Mouse (Mus musculus) intestine, postnatal 0 days (tissue): ENCODE results near the gene Dxo. TPM values are rescaled to one million over a fixed set of nuclear protein-coding genes. Genes with fewer than 3 reads are reported as not detected.

Experiments
- ATAC-seq: fragments of 200-750 bp; cut with Nextera tagmentation; 2 replicates; pipeline ENCODE4 v1.8.0; 2017; ENCODE audit warnings: mild to moderate bottlenecking, moderate TSS enrichment, moderate library complexity
- H3K27ac ChIP-seq: fragments of 300-500 bp; sonication (generic); 2 replicates; pipeline ENCODE4 v1.5.1; 2014; ENCODE audit warnings: mild to moderate bottlenecking, low read depth, low read length, moderate library complexity
- H3K27me3 ChIP-seq: fragments of 300-500 bp; sonication (generic); replicated peaks from 2 replicates; pipeline ENCODE4 v1.6.1; 2014; ENCODE audit warnings: low read length, mixed read lengths; ENCODE audit not compliant: control insufficient read depth, insufficient read depth
- H3K36me3 ChIP-seq: fragments of 300-500 bp; sonication (generic); 2 replicates; pipeline ENCODE4 v1.6.1; 2014; ENCODE audit warnings: mild to moderate bottlenecking, moderate library complexity; ENCODE audit not compliant: control insufficient read depth, insufficient read depth
- H3K4me1 ChIP-seq: fragments of 300-500 bp; sonication (generic); replicated peaks from 2 replicates; pipeline ENCODE4 v1.6.1; 2014; ENCODE audit warnings: antibody characterized with exemption, low read length, mixed read lengths; ENCODE audit not compliant: control insufficient read depth, insufficient read depth
- H3K4me2 ChIP-seq: fragments of 300-500 bp; sonication (generic); replicated peaks from 2 replicates; pipeline ENCODE4 v1.6.1; 2014; ENCODE audit warnings: low read depth, mild to moderate bottlenecking, moderate library complexity
- H3K4me3 ChIP-seq: fragments of 300-500 bp; sonication (generic); 2 replicates; pipeline ENCODE4 v1.5.1; 2014; ENCODE audit warnings: low read depth, low read length
- H3K9ac ChIP-seq: fragments of 300-500 bp; sonication (generic); 2 replicates; pipeline ENCODE4 v1.6.1; 2014; ENCODE audit warnings: mild to moderate bottlenecking, low read depth, low read length
- H3K9me3 ChIP-seq: fragments of 300-500 bp; sonication (generic); 2 replicates; pipeline ENCODE4 v1.6.1; 2016; ENCODE audit warnings: mixed run types; ENCODE audit not compliant: control insufficient read depth
- CTCF ChIP-seq: sonication (generic); IDR thresholded peaks from 2 replicates; pipeline ENCODE4 v1.5.1; 2016; ENCODE audit warnings: low read depth, mild to moderate bottlenecking, control low read depth, antibody characterized with exemption, moderate library complexity
- WGBS: fragments of 180-500 bp; shearing (Covaris S2); extraction: QIAGEN DNeasy Blood & Tissue Kit; methylation state at CpG from one replicate; pipeline ENCODE4 v1.1.7; 2014; 5-methylcytosine and 5-hydroxymethylcytosine counted together
- polyA plus RNA-seq: library from polyadenylated mRNA; unstranded; fragments of >200 nt; fragmentation: Nextera tagmentation; extraction: Ambion mirVana; gene quantifications from 2 replicates; pipeline ENCODE4 v1.2.1, GENCODE M21; 2015

The Dxo gene
- polyA plus RNA-seq, 1 experiment from 2014 or later, result 44.2 TPM

GRCm38 (mm10) chr17:34862416-34863081 is 25.7 kb downstream of the Dxo start, which contains the start of gene Cfb:
Cfb (minus strand) TSS chr17:34862518.
- Histone ChIP-seq H3K36me3 (peaks cover 24% of the 10 kb centered on the region), H3K27ac (peak within 1 kb of the TSS; percentile 91), H3K4me2 (peak within 1 kb of the TSS; percentile 65), H3K27me3 (no peaks in the 10 kb centered on the region), H3K4me1 (no peaks in the 10 kb centered on the region; the same call in 1 of the 2 replicates), H3K4me3 (peak within 1 kb of the TSS; percentile 26), H3K9me3 (no peaks in the 10 kb centered on the region), H3K9ac (peak within 1 kb of the TSS; percentile 38; the same call in 1 of the 2 replicates)
- 22% methylated on average over 8 of the region's 8 CpGs for WGBS
- TF ChIP-seq CTCF, result no peak
- peak; percentile 87 for ATAC-seq

GRCm38 (mm10) chr17:34865981-34866380 is 29.2 kb downstream of the Dxo start:
- Histone ChIP-seq H3K4me1 (no peaks in the 10 kb centered on the region), H3K4me2 (no peak overlapping the region), H3K9ac (no peak overlapping the region), H3K9me3 (no peaks in the 10 kb centered on the region), H3K36me3 (no peaks in the 10 kb centered on the region), H3K27ac (no peak overlapping the region), H3K4me3 (no peak overlapping the region), H3K27me3 (no peaks in the 10 kb centered on the region)
- WGBS, result 32% methylated on average over 7 of the region's 7 CpGs
- ATAC-seq, result no peak
- no peak for TF ChIP-seq CTCF

GRCm38 (mm10) chr17:34874321-34874720 is 37.5 kb downstream of the Dxo start:
- Histone ChIP-seq H3K27me3 (no peaks in the 10 kb centered on the region), H3K9ac (no peak overlapping the region), H3K4me2 (no peak overlapping the region), H3K9me3 (no peaks in the 10 kb centered on the region), H3K36me3 (no peaks in the 10 kb centered on the region), H3K4me3 (no peak overlapping the region), H3K27ac (no peak overlapping the region), H3K4me1 (no peaks in the 10 kb centered on the region)
- TF ChIP-seq CTCF, result no peak
- WGBS, result 83% methylated on average over 6 of the region's 6 CpGs
- ATAC-seq, result no peak

GRCm38 (mm10) chr17:34879336-34879879 is 42.6 kb downstream of the Dxo start, which contains the start of gene Zbtb12:
Zbtb12 (plus strand) TSS chr17:34879483.
- no peak for TF ChIP-seq CTCF
- H3K27me3 ChIP-seq, result no peaks in the 10 kb centered on the region
- ATAC-seq, result no peak
- H3K9me3 ChIP-seq, result no peaks in the 10 kb centered on the region
- no peak within 1 kb of the TSS for H3K27ac ChIP-seq
- no peaks in the 10 kb centered on the region; the same call in 1 of the 2 replicates for H3K4me1 ChIP-seq
- no peaks in the 10 kb centered on the region for H3K36me3 ChIP-seq
- peak within 1 kb of the TSS; percentile 43 for H3K4me2 ChIP-seq
- 51% methylated on average over 11 of the region's 11 CpGs for WGBS
- H3K9ac ChIP-seq, result no peak within 1 kb of the TSS
- no peak within 1 kb of the TSS for H3K4me3 ChIP-seq

GRCm38 (mm10) chr17:34881166-34881565 is 44.3 kb downstream of the Dxo start:
- H3K4me3 ChIP-seq, result no peak overlapping the region; the same call in 1 of the 2 replicates
- H3K4me2 ChIP-seq, result peak overlapping the region; percentile 60
- H3K9ac ChIP-seq, result peak overlapping the region; percentile 37; the same call in 1 of the 2 replicates
- no peaks in the 10 kb centered on the region for H3K9me3 ChIP-seq
- no peaks in the 10 kb centered on the region for H3K36me3 ChIP-seq
- no peaks in the 10 kb centered on the region; the same call in 1 of the 2 replicates for H3K4me1 ChIP-seq
- ATAC-seq, result no peak
- H3K27ac ChIP-seq, result peak overlapping the region; percentile 54; the same call in 1 of the 2 replicates
- H3K27me3 ChIP-seq, result no peaks in the 10 kb centered on the region
- no peak for TF ChIP-seq CTCF

GRCm38 (mm10) chr17:34881683-34882310 is 45.0 kb downstream of the Dxo start, which contains the start of gene Gm20547:
Gm20547 (minus strand) TSS chr17:34882042.
- Histone ChIP-seq H3K27ac (peak within 1 kb of the TSS; percentile 54), H3K9me3 (no peaks in the 10 kb centered on the region), H3K4me3 (peak within 1 kb of the TSS; percentile 31), H3K9ac (peak within 1 kb of the TSS; percentile 37; the same call in 1 of the 2 replicates), H3K4me2 (peak within 1 kb of the TSS; percentile 60), H3K4me1 (no peaks in the 10 kb centered on the region; the same call in 1 of the 2 replicates), H3K27me3 (no peaks in the 10 kb centered on the region), H3K36me3 (no peaks in the 10 kb centered on the region)
- ATAC-seq, result peak; percentile 25; the same call in 1 of the 2 replicates
- TF ChIP-seq CTCF, result no peak
- 5% methylated on average over 15 of the region's 15 CpGs for WGBS
